Mouse (Mus musculus) heart, adult 2 months (tissue): Measurements from ENCODE around the gene Fut8. TPM values are rescaled to one million over a fixed set of nuclear protein-coding genes. Genes with fewer than 3 reads are reported as not detected.
"Not testable (repeated sequence)": the region's sequence is repeated elsewhere in the genome, so short reads cannot be mapped to it uniquely, and the experiment has no call there.

Source experiments
- DNase-seq, 2 experiments: peaks; one replicate each; pipeline ENCODE4 v3.0.0; 2021
- H3K27ac ChIP-seq: fragments of 200-600 bp; 2 replicates; pipeline ENCODE4 v1.8.1; 2022
- H3K27me3 ChIP-seq: fragments of 200-500 bp; 2 replicates; pipeline ENCODE4 v1.6.1; 2012; ENCODE audit warnings: mild to moderate bottlenecking, low read length, inconsistent platforms, mixed read lengths; ENCODE audit not compliant: control insufficient read depth, insufficient read depth
- H3K36me3 ChIP-seq: fragments of 200-500 bp; 2 replicates; pipeline ENCODE4 v1.6.1; 2012; ENCODE audit warnings: low read length, inconsistent platforms; ENCODE audit not compliant: control insufficient read depth, insufficient read depth
- H3K4me1 ChIP-seq: fragments of 200-500 bp; 2 replicates; pipeline ENCODE4 v1.6.1; 2011; ENCODE audit warnings: low read length; ENCODE audit not compliant: control insufficient read depth, insufficient read depth
- H3K4me3 ChIP-seq: fragments of 200-600 bp; 2 replicates; pipeline ENCODE4 v1.8.1; 2022
- H3K79me2 ChIP-seq: fragments of 200-500 bp; replicated peaks from 2 replicates; pipeline ENCODE4 v1.6.1; 2012; ENCODE audit warnings: mild to moderate bottlenecking, inconsistent platforms, low read length, moderate library complexity, mixed read lengths; ENCODE audit not compliant: control insufficient read depth, insufficient read depth
- H3K9ac ChIP-seq: fragments of 200-500 bp; 2 replicates; pipeline ENCODE4 v1.6.1; 2012; ENCODE audit warnings: low read depth, mild to moderate bottlenecking, control low read depth, inconsistent platforms, low read length, mixed read lengths
- CTCF ChIP-seq: fragments of 200-600 bp; IDR thresholded peaks from 2 replicates; pipeline ENCODE4 v1.8.1; 2022; ENCODE audit warnings: antibody characterized with exemption, mild to moderate bottlenecking, moderate library complexity
- EP300 ChIP-seq: fragments of 200-500 bp; IDR thresholded peaks from 2 replicates; pipeline ENCODE4 v1.6.1; 2011; ENCODE audit warnings: low read depth, low read length, control low read depth; ENCODE audit not compliant: insufficient read depth
- POLR2A ChIP-seq: fragments of 200-500 bp; IDR thresholded peaks from 2 replicates; pipeline ENCODE4 v1.6.1; 2011; ENCODE audit warnings: mild to moderate bottlenecking, low read depth, low read length, control low read depth; ENCODE audit not compliant: insufficient read depth
- WGBS: fragments of 180-500 bp; shearing (Covaris S2); methylation state at CpG from one replicate; pipeline ENCODE4 v1.1.7; 2018; 5-methylcytosine and 5-hydroxymethylcytosine counted together
- intact Hi-C: fragments of 180-260 bp; cut with DNase I; formaldehyde crosslinking; loops from one replicate; pipeline ENCODE4 v1.15.1; 2025
- polyA plus RNA-seq: library from polyadenylated mRNA; depleted of rRNA; stranded (reverse); fragments of >200 nt; gene quantifications from 2 replicates; pipeline ENCODE4 v1.2.3, GENCODE M21; 2012
- total RNA-seq, 2 experiments: library from RNA; stranded (reverse); gene quantifications; 2 replicates each; pipeline ENCODE4 v1.2.3; 2021

Fut8 gene
- total and polyA plus RNA-seq, 3 experiments, result 7.3 to 18.8 (median 14.3) TPM

DNA sequence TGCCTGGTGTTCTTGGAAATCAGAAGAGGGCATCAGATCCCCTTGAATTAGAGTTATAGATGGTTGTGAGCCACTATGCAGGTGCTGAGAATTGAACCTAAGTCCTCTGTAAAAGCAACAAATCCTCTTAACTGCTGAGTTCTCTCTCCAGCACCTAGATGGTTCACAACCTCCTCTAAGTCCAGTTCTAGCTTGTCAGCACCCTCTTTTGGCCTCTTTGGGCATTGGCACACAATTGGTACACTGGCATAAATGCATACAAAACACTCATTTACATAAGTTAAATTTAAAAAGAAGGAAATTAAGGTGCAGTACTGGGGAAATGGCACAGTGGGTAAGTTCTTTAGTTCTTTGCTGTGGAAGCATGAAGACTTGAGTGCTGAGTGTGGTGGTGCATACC, 24.7 kb downstream of the Fut8 start:
- intact Hi-C loops, result no loop called here
- no peaks in the 10 kb centered on the region; the same call in 1 of the 2 replicates for H3K79me2 ChIP-seq
- no peak overlapping the region for H3K9ac ChIP-seq
- H3K4me1 ChIP-seq, result no peaks in the 10 kb centered on the region; the same call in 1 of the 2 replicates
- TF ChIP-seq POLR2A, result no peak
- TF ChIP-seq CTCF, result peak; percentile 42
- H3K27ac ChIP-seq, result no peak overlapping the region
- H3K4me3 ChIP-seq, result no peak overlapping the region
- no peaks in the 10 kb centered on the region for H3K36me3 ChIP-seq
- no peaks in the 10 kb centered on the region for H3K27me3 ChIP-seq
- DNase-seq, result no peak

DNA sequence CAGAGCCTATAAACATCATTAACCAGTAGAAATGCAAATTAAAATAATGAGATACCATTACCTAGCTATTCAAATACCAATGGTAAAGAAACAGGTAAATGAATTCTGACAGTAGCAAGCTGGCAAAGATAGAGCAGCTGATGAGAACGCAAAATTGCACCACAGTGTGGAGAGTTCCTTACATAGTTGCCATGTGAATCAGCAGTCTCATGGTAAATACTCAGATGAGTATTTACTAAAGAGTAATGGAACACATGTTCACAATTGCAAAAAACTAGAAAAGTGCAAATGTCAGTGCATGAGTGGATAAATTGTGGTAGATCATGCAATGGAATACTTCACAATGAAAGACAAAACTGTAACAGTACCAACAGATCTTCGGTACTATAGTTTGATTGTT, 25.9 kb downstream of the Fut8 start:
- TF ChIP-seq EP300, result no peak
- no peak for TF ChIP-seq POLR2A
- TF ChIP-seq CTCF, result no peak
- no peaks in the 10 kb centered on the region; the same call in 1 of the 2 replicates for H3K79me2 ChIP-seq
- H3K4me1 ChIP-seq, result no peaks in the 10 kb centered on the region; the same call in 1 of the 2 replicates
- no peaks in the 10 kb centered on the region for H3K27me3 ChIP-seq
- DNase-seq, result no peak
- no peaks in the 10 kb centered on the region for H3K36me3 ChIP-seq
- no peak overlapping the region for H3K4me3 ChIP-seq
- intact Hi-C loops, result no loop called here
- H3K9ac ChIP-seq, result no peak overlapping the region
- no peak overlapping the region for H3K27ac ChIP-seq
- WGBS, result 93% methylated on average over 2 of the region's 2 CpGs

DNA sequence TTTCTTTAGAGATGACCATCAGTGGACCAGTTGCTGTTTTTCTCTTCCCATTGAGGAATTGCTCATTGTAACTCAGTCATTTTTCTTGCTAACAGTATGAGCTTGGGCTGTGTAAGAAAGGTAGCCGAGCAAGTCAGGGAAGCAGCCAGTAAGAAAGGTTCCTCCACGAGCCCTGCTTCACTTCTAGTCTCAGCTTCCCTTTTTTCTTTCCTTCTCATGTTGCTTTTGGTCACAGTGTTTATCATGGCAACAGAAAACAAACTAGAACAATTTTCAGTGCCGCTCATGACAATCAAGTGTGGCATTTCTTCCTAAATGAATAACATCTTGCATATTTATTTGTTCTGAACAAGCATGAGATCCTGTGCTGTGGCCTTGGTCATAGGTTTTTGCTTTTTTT, 32.8 kb downstream of the Fut8 start:
- intact Hi-C loops, result no loop called here
- no peaks in the 10 kb centered on the region for H3K4me1 ChIP-seq

DNA sequence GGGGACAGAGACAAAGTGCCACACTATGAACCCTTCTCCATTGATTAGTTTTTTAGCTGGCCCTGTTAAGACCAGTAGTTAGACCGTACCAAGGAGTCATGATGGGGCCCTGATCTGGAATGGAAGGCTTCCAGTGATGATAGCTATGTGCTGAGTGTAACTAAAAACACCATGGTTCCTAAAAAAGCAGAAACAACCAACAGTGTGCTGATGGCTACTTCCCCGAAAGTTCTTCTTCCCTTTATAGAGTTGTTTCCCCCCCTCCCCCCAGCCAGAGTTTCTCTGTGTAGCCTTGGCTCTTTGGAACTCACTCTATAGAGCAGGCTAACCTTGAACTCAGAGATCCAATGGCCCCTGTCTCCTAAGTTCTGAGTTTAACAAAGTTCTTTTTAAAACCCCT, 50.6 kb downstream of the Fut8 start:
- TF ChIP-seq POLR2A (no peak), CTCF (no peak), EP300 (no peak)
- Histone ChIP-seq H3K36me3 (no peaks in the 10 kb centered on the region), H3K27ac (no peak overlapping the region), H3K4me3 (no peak overlapping the region), H3K9ac (no peak overlapping the region), H3K27me3 (no peaks in the 10 kb centered on the region), H3K4me1 (no peaks in the 10 kb centered on the region), H3K79me2 (no peaks in the 10 kb centered on the region)
- intact Hi-C loops, result no loop called here
- WGBS, result 89% methylated on average over 2 of the region's 2 CpGs
- DNase-seq, result no peak

More for the DNA sequence above, 32.8 kb downstream of the Fut8 start:
- H3K27ac ChIP-seq, result no peak overlapping the region
- H3K79me2 ChIP-seq, result no peaks in the 10 kb centered on the region
- WGBS, result 81% methylated on average over 3 of the region's 3 CpGs
- no peak for DNase-seq
- no peaks in the 10 kb centered on the region for H3K27me3 ChIP-seq
- TF ChIP-seq POLR2A, result no peak
- no peak for TF ChIP-seq CTCF
- TF ChIP-seq EP300, result no peak
- H3K4me3 ChIP-seq, result no peak overlapping the region
- no peaks in the 10 kb centered on the region for H3K36me3 ChIP-seq
- no peak overlapping the region for H3K9ac ChIP-seq

DNA sequence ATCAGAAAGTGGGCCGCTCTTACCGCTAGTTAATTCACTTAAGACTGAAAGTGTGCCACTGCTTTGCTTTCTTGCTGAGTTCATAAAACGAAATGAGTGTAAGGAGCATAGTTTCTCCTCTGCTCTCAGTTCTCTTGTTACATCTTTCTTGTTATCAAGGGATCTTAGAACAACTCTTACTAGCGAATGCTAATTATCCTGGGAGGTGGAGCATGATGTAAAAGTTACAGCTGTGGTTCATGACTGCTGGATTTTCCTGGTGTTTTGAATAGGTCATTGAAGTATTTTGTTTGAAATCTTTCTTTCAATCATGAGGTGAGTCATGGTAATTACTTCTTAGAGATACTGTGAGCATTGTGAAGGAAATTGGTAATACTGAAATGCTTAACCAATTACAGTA, 53.1 kb downstream of the Fut8 start:
- Histone ChIP-seq H3K27ac (no peak overlapping the region), H3K4me3 (no peak overlapping the region), H3K4me1 (no peaks in the 10 kb centered on the region), H3K36me3 (no peaks in the 10 kb centered on the region), H3K79me2 (no peaks in the 10 kb centered on the region), H3K27me3 (no peaks in the 10 kb centered on the region), H3K9ac (no peak overlapping the region)
- TF ChIP-seq EP300, result no peak
- TF ChIP-seq CTCF, result no peak
- TF ChIP-seq POLR2A, result no peak
- WGBS, result 86% methylated on average over 4 of the region's 4 CpGs
- intact Hi-C loops, result no loop called here
- no peak for DNase-seq

DNA sequence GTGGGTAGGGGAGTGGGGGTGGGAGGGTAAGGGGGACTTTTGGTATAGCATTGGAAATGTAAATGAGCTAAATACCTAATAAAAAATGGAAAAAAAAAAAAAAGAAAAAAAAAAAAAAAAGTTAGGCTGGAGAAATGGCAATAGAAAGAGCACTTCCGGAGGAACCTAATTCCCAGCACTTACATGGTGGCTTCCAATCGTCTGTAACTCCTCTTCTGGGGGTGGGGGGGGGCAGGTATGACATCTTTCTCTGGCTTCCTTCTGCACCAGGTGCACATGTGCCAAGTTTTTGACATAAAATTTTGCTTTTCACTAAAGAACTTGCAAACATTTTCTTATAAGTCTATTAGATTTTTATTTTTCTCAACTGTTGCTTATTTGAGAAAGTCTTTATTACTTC, 53.9 kb downstream of the Fut8 start:
- H3K36me3 ChIP-seq, H3K27ac ChIP-seq, DNase-seq, intact Hi-C loops, H3K4me1 ChIP-seq, H3K79me2 ChIP-seq, H3K9ac ChIP-seq, H3K27me3 ChIP-seq, H3K4me3 ChIP-seq: not testable (repeated sequence)
- 62% methylated on average over 2 of the region's 2 CpGs for WGBS
